Mouse (Mus musculus): Measurements from ENCODE around the gene Igsf3. TPM values are rescaled to one million over a fixed set of nuclear protein-coding genes. Genes with fewer than 3 reads are reported as not detected.
A peak's percentile ranks its signal among the peaks of the same experiment; 100 is the strongest.

Igsf3 gene
- polyA plus RNA-seq, 1 experiment from 2014 or later = 31.3 TPM

DNA sequence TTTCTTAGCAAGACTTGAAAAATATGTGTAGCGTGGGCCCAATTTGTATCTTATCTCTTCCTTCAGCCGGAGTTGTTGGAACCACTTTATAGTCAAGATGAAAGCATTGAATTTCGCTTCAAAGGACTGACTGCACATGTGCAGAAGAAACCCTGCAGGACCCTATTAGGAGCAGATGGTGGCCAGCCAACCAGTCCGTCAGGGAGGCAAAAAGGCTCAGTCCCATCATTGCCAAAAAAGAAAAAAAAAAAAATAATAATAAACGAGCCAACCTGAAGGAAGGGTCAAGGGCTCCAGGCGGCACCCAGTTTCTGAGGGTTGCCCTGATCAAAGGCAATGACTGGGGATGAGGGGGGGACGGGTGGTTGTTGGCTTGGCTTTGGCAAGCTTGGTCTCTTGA is 83.7 kb downstream of the Igsf3 start:
- H3K27ac ChIP-seq (ENCODE audit: low read depth, low read length) = no peak overlapping the region
- no peak overlapping the region for H3K4me3 ChIP-seq (ENCODE audit: low read depth, low read length)
- WGBS (ENCODE audit: insufficient replicate concordance) = 70% methylated on average over 7 of the region's 7 CpGs
- no peaks in the 10 kb centered on the region; the same call in 1 of the 2 replicates for H3K27me3 ChIP-seq (ENCODE audit: control insufficient read depth, insufficient read depth, low read length)
- peaks cover 3% of the 10 kb centered on the region for H3K9me3 ChIP-seq (replicated peaks; ENCODE audit: control insufficient read depth, low read length)
- no peak for ATAC-seq (replicated peaks; ENCODE audit: insufficient number of reproducible peaks, low FRiP score, low TSS enrichment)
- H3K4me2 ChIP-seq = no peak overlapping the region
- H3K9ac ChIP-seq (ENCODE audit: low read depth, low read length) = no peak overlapping the region
- peaks cover 37% of the 10 kb centered on the region for H3K36me3 ChIP-seq (ENCODE audit: control insufficient read depth, insufficient read depth, low read length)
- H3K4me1 ChIP-seq (ENCODE audit: control insufficient read depth, insufficient read depth, low read length) = no peaks in the 10 kb centered on the region

GRCm38 (mm10) chr3:101461046-101461445 is 84.2 kb downstream of the Igsf3 start:
- H3K4me1 ChIP-seq (ENCODE audit: control insufficient read depth, insufficient read depth, low read length) = no peaks in the 10 kb centered on the region
- H3K9me3 ChIP-seq (replicated peaks; ENCODE audit: control insufficient read depth, low read length) = peaks cover 3% of the 10 kb centered on the region
- H3K27ac ChIP-seq (ENCODE audit: low read depth, low read length) = no peak overlapping the region
- H3K36me3 ChIP-seq (ENCODE audit: control insufficient read depth, insufficient read depth, low read length) = peaks cover 35% of the 10 kb centered on the region
- 80% methylated on average over 7 of the region's 7 CpGs for WGBS (ENCODE audit: insufficient replicate concordance)
- H3K4me2 ChIP-seq = no peak overlapping the region
- no peaks in the 10 kb centered on the region; the same call in 1 of the 2 replicates for H3K27me3 ChIP-seq (ENCODE audit: control insufficient read depth, insufficient read depth, low read length)
- H3K9ac ChIP-seq (ENCODE audit: low read depth, low read length) = no peak overlapping the region
- no peak overlapping the region for H3K4me3 ChIP-seq (ENCODE audit: low read depth, low read length)
- no peak for ATAC-seq (replicated peaks; ENCODE audit: insufficient number of reproducible peaks, low FRiP score, low TSS enrichment)

DNA sequence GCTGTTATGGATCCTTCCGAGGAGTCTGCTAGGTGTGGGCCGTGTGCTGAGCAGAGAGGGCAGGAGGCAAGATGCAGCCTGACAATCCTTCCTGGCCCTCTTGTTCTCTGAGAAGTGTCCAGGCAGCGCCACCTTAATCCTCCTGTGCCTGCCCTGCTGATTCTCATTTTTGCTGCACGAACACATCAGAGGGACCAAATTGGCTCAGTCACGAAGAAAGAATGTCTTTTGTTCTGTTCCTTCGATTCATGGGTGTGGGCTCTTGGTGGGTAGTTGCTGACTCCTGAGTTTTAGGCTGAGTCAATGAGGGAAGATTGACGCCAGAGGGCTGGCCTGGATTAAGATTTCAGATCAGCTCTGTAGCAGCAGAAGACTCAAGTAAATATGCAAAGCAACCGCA is 84.9 kb downstream of the Igsf3 start:
- H3K27ac ChIP-seq (ENCODE audit: low read depth, low read length) = no peak overlapping the region
- H3K4me3 ChIP-seq (ENCODE audit: low read depth, low read length) = no peak overlapping the region
- H3K9me3 ChIP-seq (replicated peaks; ENCODE audit: control insufficient read depth, low read length) = peaks cover 3% of the 10 kb centered on the region
- no peaks in the 10 kb centered on the region for H3K4me1 ChIP-seq (ENCODE audit: control insufficient read depth, insufficient read depth, low read length)
- H3K4me2 ChIP-seq = no peak overlapping the region
- H3K9ac ChIP-seq (ENCODE audit: low read depth, low read length) = no peak overlapping the region
- WGBS (ENCODE audit: insufficient replicate concordance) = 58% methylated on average over 8 of the region's 8 CpGs
- ATAC-seq (replicated peaks; ENCODE audit: insufficient number of reproducible peaks, low FRiP score, low TSS enrichment) = 0 out of 2 replicates have a peak, but pooled peaks have one; percentile 14
- no peaks in the 10 kb centered on the region; the same call in 1 of the 2 replicates for H3K27me3 ChIP-seq (ENCODE audit: control insufficient read depth, insufficient read depth, low read length)
- peaks cover 29% of the 10 kb centered on the region for H3K36me3 ChIP-seq (ENCODE audit: control insufficient read depth, insufficient read depth, low read length)

GRCm38 (mm10) chr3:101462294-101462693 is 85.4 kb downstream of the Igsf3 start:
- Histone ChIP-seq H3K9me3 (replicated peaks; ENCODE audit: control insufficient read depth, low read length) (peaks cover 3% of the 10 kb centered on the region), H3K4me1 (ENCODE audit: control insufficient read depth, insufficient read depth, low read length) (no peaks in the 10 kb centered on the region), H3K27ac (ENCODE audit: low read depth, low read length) (no peak overlapping the region), H3K36me3 (ENCODE audit: control insufficient read depth, insufficient read depth, low read length) (peaks cover 29% of the 10 kb centered on the region), H3K9ac (ENCODE audit: low read depth, low read length) (no peak overlapping the region), H3K4me2 (no peak overlapping the region), H3K27me3 (ENCODE audit: control insufficient read depth, insufficient read depth, low read length) (no peaks in the 10 kb centered on the region; the same call in 1 of the 2 replicates), H3K4me3 (ENCODE audit: low read depth, low read length) (no peak overlapping the region)
- ATAC-seq (replicated peaks; ENCODE audit: insufficient number of reproducible peaks, low FRiP score, low TSS enrichment) = no peak
- WGBS (ENCODE audit: insufficient replicate concordance) = 32% methylated on average over 5 of the region's 5 CpGs

DNA sequence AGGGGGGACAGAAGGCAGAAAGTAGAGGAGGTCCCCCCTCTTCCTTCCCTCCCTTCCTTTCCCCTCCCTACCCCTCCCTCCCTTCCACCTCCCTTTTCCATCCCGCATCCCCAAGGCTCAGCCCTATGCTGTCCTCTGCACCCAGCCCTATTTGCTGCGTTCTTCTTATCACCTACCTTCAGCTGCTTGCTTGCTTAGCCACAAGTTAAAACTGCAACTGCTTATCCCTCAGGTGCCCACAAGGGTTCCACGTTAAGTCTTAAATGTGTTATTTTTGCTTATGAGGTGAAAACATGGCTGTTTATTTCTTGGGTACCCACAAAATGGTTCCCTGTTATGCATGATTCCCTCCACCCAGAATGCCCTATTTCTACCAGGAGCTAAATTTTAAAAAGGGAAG is 86.6 kb downstream of the Igsf3 start:
- WGBS (ENCODE audit: insufficient replicate concordance) = 63% methylated on average over 3 of the region's 3 CpGs
- Histone ChIP-seq H3K27ac (ENCODE audit: low read depth, low read length) (no peak overlapping the region), H3K27me3 (ENCODE audit: control insufficient read depth, insufficient read depth, low read length) (no peaks in the 10 kb centered on the region; the same call in 1 of the 2 replicates), H3K36me3 (ENCODE audit: control insufficient read depth, insufficient read depth, low read length) (peaks cover 18% of the 10 kb centered on the region), H3K4me3 (ENCODE audit: low read depth, low read length) (no peak overlapping the region), H3K9me3 (replicated peaks; ENCODE audit: control insufficient read depth, low read length) (peaks cover 3% of the 10 kb centered on the region), H3K4me2 (no peak overlapping the region), H3K9ac (ENCODE audit: low read depth, low read length) (no peak overlapping the region), H3K4me1 (ENCODE audit: control insufficient read depth, insufficient read depth, low read length) (peaks cover 3% of the 10 kb centered on the region)
- no peak for ATAC-seq (replicated peaks; ENCODE audit: insufficient number of reproducible peaks, low FRiP score, low TSS enrichment)

GRCm38 (mm10) chr3:101469675-101470074 is 92.8 kb downstream of the Igsf3 start:
- Histone ChIP-seq H3K4me2 (no peak overlapping the region), H3K4me3 (ENCODE audit: low read depth, low read length) (no peak overlapping the region), H3K4me1 (ENCODE audit: control insufficient read depth, insufficient read depth, low read length) (peaks cover 12% of the 10 kb centered on the region), H3K9ac (ENCODE audit: low read depth, low read length) (no peak overlapping the region), H3K27ac (ENCODE audit: low read depth, low read length) (no peak overlapping the region), H3K36me3 (ENCODE audit: control insufficient read depth, insufficient read depth, low read length) (no peaks in the 10 kb centered on the region), H3K27me3 (ENCODE audit: control insufficient read depth, insufficient read depth, low read length) (no peaks in the 10 kb centered on the region; the same call in 1 of the 2 replicates), H3K9me3 (replicated peaks; ENCODE audit: control insufficient read depth, low read length) (no peaks in the 10 kb centered on the region)
- 79% methylated on average over 9 of the region's 9 CpGs for WGBS (ENCODE audit: insufficient replicate concordance)
- no peak for ATAC-seq (replicated peaks; ENCODE audit: insufficient number of reproducible peaks, low FRiP score, low TSS enrichment)

DNA sequence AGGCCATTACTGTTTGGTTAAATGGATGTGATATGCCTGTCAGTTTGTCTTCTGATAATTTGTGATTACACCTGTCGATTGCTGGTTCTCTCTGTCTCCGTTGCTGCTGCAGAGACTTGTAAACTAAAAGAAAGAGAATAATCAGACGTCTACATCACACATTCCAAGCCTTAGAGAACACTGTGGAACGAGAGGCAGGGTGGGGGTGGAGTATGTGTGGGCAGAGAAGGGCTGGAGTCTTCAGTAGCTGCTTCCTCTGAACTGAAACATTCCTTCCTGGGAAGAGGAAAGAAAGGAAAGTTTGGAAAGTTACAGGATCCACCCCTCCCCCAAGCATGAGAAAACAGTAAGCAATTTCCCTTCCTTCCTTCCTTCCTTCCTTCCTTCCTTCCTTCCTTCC is 95.0 kb downstream of the Igsf3 start:
- Histone ChIP-seq H3K9me3 (replicated peaks; ENCODE audit: control insufficient read depth, low read length) (no peaks in the 10 kb centered on the region), H3K4me1 (ENCODE audit: control insufficient read depth, insufficient read depth, low read length) (peaks cover 12% of the 10 kb centered on the region), H3K4me2 (no peak overlapping the region), H3K36me3 (ENCODE audit: control insufficient read depth, insufficient read depth, low read length) (no peaks in the 10 kb centered on the region), H3K27me3 (ENCODE audit: control insufficient read depth, insufficient read depth, low read length) (no peaks in the 10 kb centered on the region), H3K27ac (ENCODE audit: low read depth, low read length) (no peak overlapping the region), H3K9ac (ENCODE audit: low read depth, low read length) (no peak overlapping the region), H3K4me3 (ENCODE audit: low read depth, low read length) (no peak overlapping the region)
- no peak for ATAC-seq (replicated peaks; ENCODE audit: insufficient number of reproducible peaks, low FRiP score, low TSS enrichment)
- 15% methylated on average over 4 of the region's 4 CpGs for WGBS (ENCODE audit: insufficient replicate concordance)

DNA sequence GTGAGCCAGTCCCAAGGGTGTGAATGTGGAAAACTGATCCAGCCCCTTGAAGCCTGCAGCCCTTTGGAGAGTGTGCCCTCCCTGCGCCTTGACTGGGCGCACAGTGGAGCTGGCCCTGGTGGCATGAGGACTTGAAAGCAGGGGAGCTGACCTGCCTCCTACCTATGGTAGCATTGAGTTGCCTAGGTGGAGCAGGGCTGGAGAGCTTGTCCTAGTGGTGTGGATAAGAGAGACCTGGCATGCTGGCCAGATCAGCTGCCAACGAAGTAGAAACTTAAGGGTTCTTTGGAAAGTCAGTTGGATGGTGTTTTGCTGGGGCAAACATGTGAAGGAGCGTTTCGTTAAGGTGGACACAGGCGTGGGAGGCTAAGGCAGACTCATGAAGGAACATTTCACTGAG is 105.1 kb downstream of the Igsf3 start:
- no peaks in the 10 kb centered on the region for H3K9me3 ChIP-seq (replicated peaks; ENCODE audit: control insufficient read depth, low read length)
- ATAC-seq (replicated peaks; ENCODE audit: insufficient number of reproducible peaks, low FRiP score, low TSS enrichment) = no peak
- H3K4me3 ChIP-seq (ENCODE audit: low read depth, low read length) = no peak overlapping the region
- H3K4me2 ChIP-seq = no peak overlapping the region
- H3K9ac ChIP-seq (ENCODE audit: low read depth, low read length) = no peak overlapping the region
- 90% methylated on average over 6 of the region's 6 CpGs for WGBS (ENCODE audit: insufficient replicate concordance)
- no peak overlapping the region for H3K27ac ChIP-seq (ENCODE audit: low read depth, low read length)
- H3K27me3 ChIP-seq (ENCODE audit: control insufficient read depth, insufficient read depth, low read length) = no peaks in the 10 kb centered on the region
- H3K36me3 ChIP-seq (ENCODE audit: control insufficient read depth, insufficient read depth, low read length) = no peaks in the 10 kb centered on the region
- no peaks in the 10 kb centered on the region for H3K4me1 ChIP-seq (ENCODE audit: control insufficient read depth, insufficient read depth, low read length)

GRCm38 (mm10) chr3:101483256-101483983 is 106.5 kb downstream of the Igsf3 start:
- Histone ChIP-seq H3K27me3 (ENCODE audit: control insufficient read depth, insufficient read depth, low read length) (no peaks in the 10 kb centered on the region), H3K4me1 (ENCODE audit: control insufficient read depth, insufficient read depth, low read length) (no peaks in the 10 kb centered on the region), H3K9ac (ENCODE audit: low read depth, low read length) (no peak overlapping the region), H3K36me3 (ENCODE audit: control insufficient read depth, insufficient read depth, low read length) (no peaks in the 10 kb centered on the region), H3K4me2 (no peak overlapping the region), H3K9me3 (replicated peaks; ENCODE audit: control insufficient read depth, low read length) (no peaks in the 10 kb centered on the region), H3K4me3 (ENCODE audit: low read depth, low read length) (no peak overlapping the region), H3K27ac (ENCODE audit: low read depth, low read length) (no peak overlapping the region)
- no peak for ATAC-seq (replicated peaks; ENCODE audit: insufficient number of reproducible peaks, low FRiP score, low TSS enrichment)
- WGBS (ENCODE audit: insufficient replicate concordance) = 60% methylated on average over 3 of the region's 3 CpGs

Measured in heart, embryonic 11.5 days (tissue).